Mouse (Mus musculus) embryonic fibroblast, embryonic 13.5 days (primary cell): ENCODE data around the gene Myo15b.

Experiments
- CTCF ChIP-seq: IDR thresholded peaks from 2 replicates; pipeline ENCODE4 v1.5.1; 2011; ENCODE audit warnings: mild to moderate bottlenecking, control low read depth, low read length, moderate library complexity, borderline replicate concordance; ENCODE audit not compliant: insufficient read depth
- POLR2A ChIP-seq: IDR thresholded peaks from 2 replicates; pipeline ENCODE4 v1.6.1; 2011; ENCODE audit warnings: low read depth, mild to moderate bottlenecking, control low read depth, low read length, moderate library complexity

GRCm38 (mm10) chr11:115894755-115895520, 36.7 kb downstream of the Myo15b start:
- TF ChIP-seq POLR2A (no peak), CTCF (peak; percentile 34; the same call in 1 of the 2 replicates)
